Mouse (Mus musculus) adrenal gland, postnatal 0 days (tissue): Measurements from ENCODE around the gene Plekhb1. TPM values are rescaled to one million over a fixed set of nuclear protein-coding genes. Genes with fewer than 3 reads are reported as not detected.

Experiments
- polyA plus RNA-seq: library from polyadenylated mRNA; unstranded; fragments of >200 nt; fragmentation: Nextera tagmentation; extraction: Ambion mirVana; gene quantifications from 2 replicates; pipeline ENCODE4 v1.2.1, GENCODE M21; 2015

Plekhb1 gene
- 13.7 and 19.6 TPM in 2 replicates for polyA plus RNA-seq

GRCm38 (mm10) chr7:100662231-100662630 lies at the start of gene Plekhb1:
Plekhb1 (minus strand) TSS chr7:100662414.

GRCm38 (mm10) chr7:100706143-100706841 lies 44.1 kb upstream of the Plekhb1 start, which contains the start of gene Fam168a:
Fam168a (plus strand) TSS chr7:100706635.

GRCm38 (mm10) chr7:100608130-100608741 lies 54.0 kb downstream of the Plekhb1 start, which contains the start of gene Mrpl48:
Mrpl48 (minus strand) TSS chr7:100608301.

GRCm38 (mm10) chr7:100607214-100608129 lies 54.7 kb downstream of the Plekhb1 start, which contains the start of gene Rab6a:
Rab6a (plus strand) TSS chr7:100607410.

Other genes with a start within 250 kb of the Plekhb1 start
- gene Ucp3, start 189.4 kb downstream of the Plekhb1 start, polyA plus RNA-seq, result 0.76 and 1.1 TPM in 2 replicates
- gene Ucp2, start 169.1 kb downstream of the Plekhb1 start, polyA plus RNA-seq, result 205 and 275 TPM in 2 replicates
- 0.30 and 0.48 TPM in 2 replicates for gene Dnajb13, start 147.5 kb downstream of the Plekhb1 start, polyA plus RNA-seq
- gene Coa4, start 125.3 kb downstream of the Plekhb1 start, polyA plus RNA-seq, result 10.5 and 14.4 TPM in 2 replicates
- gene Rab6a, start 55.0 kb downstream of the Plekhb1 start, polyA plus RNA-seq, result 74.6 and 94.8 TPM in 2 replicates
- 102 and 107 TPM in 2 replicates for gene Mrpl48, start 54.1 kb downstream of the Plekhb1 start, polyA plus RNA-seq
- 22.6 and 29.2 TPM in 2 replicates for gene Fam168a, start 44.2 kb upstream of the Plekhb1 start, polyA plus RNA-seq
- 1.4 and 2.8 TPM in 2 replicates for gene Relt, start 201.0 kb upstream of the Plekhb1 start, polyA plus RNA-seq